In genomic region chr19:53051288-53051985, GRCm38 (mm10) we compare ENCODE assay signal across 9 mouse cellular contexts. TPM values are rescaled to one million over a fixed set of nuclear protein-coding genes. Genes with fewer than 3 reads are reported as not detected.
DNase-seq lines count a peak whose midpoint lies in the region; ATAC-seq and TF ChIP-seq lines count a peak whose summit lies in the region.
"Had no signal": no experiment of that assay in that cellular context is flagged by ENCODE, and none has a peak within 500 bp of the region (broad histone marks: within the 10 kb centered on the region; RNA-seq: fewer than 3 reads in every experiment).

No protein-coding gene starts in this region.

- peaks cover 12% of the 10 kb centered on the region for H3K4me1 ChIP-seq in hindbrain, embryonic 12.5 days
- H3K4me1 ChIP-seq in thymus, adult 2 months (replicated peaks; ENCODE audit: control insufficient read depth, insufficient read depth, low read length) = no peaks in the 10 kb centered on the region

- no peak for ATAC-seq in hindbrain, embryonic 12.5 days (ENCODE audit: low FRiP score)

- no peak for TF ChIP-seq POLR2A in thymus, adult 2 months (IDR thresholded peaks at IDR 0.05; ENCODE audit: control insufficient read depth, extremely low read depth, insufficient read depth, low read length, poor library complexity)

- no peak overlapping the region for H3K9ac ChIP-seq in hindbrain, embryonic 12.5 days
- H3K9ac ChIP-seq: liver, embryonic 13.5 days had no signal

- DNase-seq in adrenal gland, postnatal 36 days = peak; percentile 13 to 47
- no peak for DNase-seq in adrenal gland, adult 2 months
- peak; percentile 39 for DNase-seq in ovary, postnatal 14 days (ENCODE audit: low spot score)
- DNase-seq in ovary, adult 18-20 months (ENCODE audit: low spot score) = no peak
- peak; percentile 82 for DNase-seq in retina, postnatal 1 day
- no peak for DNase-seq in spleen, adult 12 weeks (ENCODE audit: low spot score)
- no peak for DNase-seq in thymus, adult 2 months
- DNase-seq: liver, embryonic 13.5 days had no signal

- no peaks in the 10 kb centered on the region; the same call in 1 of the 2 replicates for H3K9me3 ChIP-seq in hindbrain, embryonic 12.5 days (replicated peaks)
- H3K9me3 ChIP-seq: liver, embryonic 13.5 days had no signal

- H3K4me2 ChIP-seq in hindbrain, embryonic 12.5 days (replicated peaks) = no peak overlapping the region

- no peak for TF ChIP-seq CTCF in thymus, adult 2 months (IDR thresholded peaks at IDR 0.05; ENCODE audit: borderline replicate concordance, control insufficient read depth, extremely low read depth, insufficient read depth, low read length, poor library complexity)

- 52% methylated on average over 18 of the region's 18 CpGs for WGBS in hindbrain, embryonic 12.5 days
- 93% methylated on average over 18 of the region's 18 CpGs for WGBS in thymus, adult 2 months

- H3K27ac ChIP-seq in hindbrain, embryonic 12.5 days = peak overlapping the region; percentile 24
- H3K27ac ChIP-seq in thymus, adult 2 months (ENCODE audit: control insufficient read depth, insufficient read depth, low read length) = no peak overlapping the region
- H3K27ac ChIP-seq: liver, embryonic 13.5 days had no signal

- no peak overlapping the region for H3K4me3 ChIP-seq in hindbrain, embryonic 12.5 days
- no peak overlapping the region for H3K4me3 ChIP-seq in thymus, adult 2 months (ENCODE audit: control insufficient read depth, insufficient read depth, low read length)
- H3K4me3 ChIP-seq: liver, embryonic 13.5 days had no signal

- no peaks in the 10 kb centered on the region for H3K27me3 ChIP-seq in hindbrain, embryonic 12.5 days
- no peaks in the 10 kb centered on the region for H3K27me3 ChIP-seq in thymus, adult 2 months (ENCODE audit: control insufficient read depth, insufficient read depth, low read length)
- H3K27me3 ChIP-seq: liver, embryonic 13.5 days had no signal

- no peaks in the 10 kb centered on the region for H3K36me3 ChIP-seq in hindbrain, embryonic 12.5 days
- H3K36me3 ChIP-seq in thymus, adult 2 months (ENCODE audit: control insufficient read depth, insufficient read depth, low read length) = no peaks in the 10 kb centered on the region
- H3K36me3 ChIP-seq: liver, embryonic 13.5 days had no signal

RNA-seq across cellular contexts. Expression of gene Xpnpep1, which starts 11.4 kb away (rescaled TPM):
- total RNA-seq in adrenal gland, postnatal 36 days (2021) = 10 to 100 TPM; 87.8 to 98.7 TPM
- total RNA-seq in adrenal gland, adult 2 months (2021) = 10 to 100 TPM; 73.7 to 82.0 TPM
- 41.6 and 47.4 TPM in 2 replicates for polyA plus RNA-seq in adrenal gland, adult 2 months (2012; rRNA removed)
- polyA plus RNA-seq in hindbrain, embryonic 12.5 days (2016; fragmentation: Nextera tagmentation; extraction: Ambion mirVana) = 159 and 166 TPM in 2 replicates
- 49.6 and 55.6 TPM in 2 replicates for polyA plus RNA-seq in thymus, adult 2 months (2012; rRNA removed)

Comparison
In these comparisons a context has a peak if more than half of its experiments do, and no peak if none do; other contexts are left out.
1. DNase-seq: peak in adrenal gland, postnatal 36 days (2 of 2), ovary, postnatal 14 days (single experiment) and retina, postnatal 1 day (single experiment); none in adrenal gland, adult 2 months (single experiment), ovary, adult 18-20 months (single experiment), spleen, adult 12 weeks (single experiment) and thymus, adult 2 months (single experiment).